Mouse (Mus musculus) CH12.LX (cell line): ENCODE data around the gene B4galnt3. TPM values are rescaled to one million over a fixed set of nuclear protein-coding genes. Genes with fewer than 3 reads are reported as not detected.
A peak's percentile ranks its signal among the peaks of the same experiment; 100 is the strongest.

Source experiments
- DNase-seq: peaks from one replicate; pipeline ENCODE4 v3.0.0-alpha.2; 2013; ENCODE audit errors: extremely low read depth
- H3K27ac ChIP-seq: 2 replicates; pipeline ENCODE4 v1.5.1; 2012; ENCODE audit warnings: low read depth, mild to moderate bottlenecking, control low read depth, moderate library complexity; ENCODE audit not compliant: insufficient read depth
- H3K27me3 ChIP-seq: replicated peaks from 2 replicates; pipeline ENCODE3; 2012; ENCODE audit warnings: inconsistent platforms
- H3K36me3 ChIP-seq, 2 experiments: replicated peaks in 1 of 2; 2 replicates each; pipeline versions ENCODE3 to v1.6.1; 2012; ENCODE audit warnings: inconsistent platforms in 1 of 2, low read length in 1 of 2, mild to moderate bottlenecking in 1 of 2, mixed read lengths in 1 of 2, moderate library complexity in 1 of 2; ENCODE audit not compliant: control insufficient read depth in 1 of 2, insufficient read depth in 1 of 2
- H3K4me1 ChIP-seq, 2 experiments: 2 replicates each; pipeline ENCODE4 v1.6.1; 2012; ENCODE audit warnings: inconsistent platforms in 1 of 2, moderate library complexity in 1 of 2; ENCODE audit not compliant: insufficient read depth in 2 of 2, control insufficient read depth in 1 of 2
- H3K4me2 ChIP-seq: 2 replicates; pipeline ENCODE4 v1.6.1; 2012; ENCODE audit warnings: low read depth, mild to moderate bottlenecking, control low read depth; ENCODE audit not compliant: poor library complexity, insufficient read depth, severe bottlenecking
- H3K4me3 ChIP-seq, 3 experiments: fragments of 150-350 bp in 1 of 3; sonication (generic) in 1 of 3; replicated peaks in 1 of 3; 2 replicates each; pipeline versions ENCODE3 to v1.5.1; 2011 to 2012; ENCODE audit warnings: low read depth in 2 of 3, low read length in 2 of 3, mild to moderate bottlenecking in 2 of 3, moderate library complexity in 2 of 3, control low read depth in 1 of 3, improper control_type of control experiment in 1 of 3, inconsistent platforms in 1 of 3, mixed read lengths in 1 of 3; ENCODE audit not compliant: poor library complexity in 1 of 3
- H3K79me2 ChIP-seq: replicated peaks from 2 replicates; pipeline ENCODE4 v1.6.1; 2012; ENCODE audit warnings: mild to moderate bottlenecking, moderate library complexity; ENCODE audit not compliant: control insufficient read depth, poor library complexity, insufficient read depth, severe bottlenecking; ENCODE audit errors: extremely low read depth
- H3K9ac ChIP-seq: 2 replicates; pipeline ENCODE4 v1.6.1; 2012; ENCODE audit warnings: low read depth, mild to moderate bottlenecking, control low read depth, moderate library complexity; ENCODE audit not compliant: insufficient read depth
- H3K9me3 ChIP-seq: replicated peaks from 2 replicates; pipeline ENCODE3; 2012; ENCODE audit warnings: low read length, inconsistent platforms, mixed read lengths
- CTCF ChIP-seq, 2 experiments: IDR thresholded peaks in 1 of 2; conservative IDR thresholded peaks in 1 of 2; 2 replicates each; pipeline ENCODE4 v1.5.1; 2011 to 2012; ENCODE audit warnings: low read depth in 2 of 2, low read length in 2 of 2, improper control_type of control experiment in 1 of 2, inconsistent platforms in 1 of 2, mild to moderate bottlenecking in 1 of 2, moderate library complexity in 1 of 2
- ELF1 ChIP-seq: IDR thresholded peaks from 2 replicates; pipeline ENCODE4 v1.6.1; 2014; ENCODE audit warnings: low read depth, mild to moderate bottlenecking, inconsistent platforms, low read length, improper control_type of control experiment
- ETS1 ChIP-seq: conservative IDR thresholded peaks from 2 replicates; pipeline ENCODE4 v1.6.1; 2012; ENCODE audit warnings: low read depth, mild to moderate bottlenecking, inconsistent platforms, low read length, improper control_type of control experiment, moderate library complexity
- GABPA ChIP-seq: IDR thresholded peaks from 2 replicates; pipeline ENCODE4 v1.6.1; 2012; ENCODE audit warnings: low read depth, low read length, improper control_type of control experiment, inconsistent platforms; ENCODE audit not compliant: insufficient replicate concordance
- HCFC1 ChIP-seq: IDR thresholded peaks from 2 replicates; pipeline ENCODE4 v1.6.1; 2012; ENCODE audit warnings: low read depth, mild to moderate bottlenecking, inconsistent platforms, low read length, improper control_type of control experiment
- MAX ChIP-seq: IDR thresholded peaks from 2 replicates; pipeline ENCODE4 v1.6.1; 2011; ENCODE audit warnings: low read length, improper control_type of control experiment
- MXI1 ChIP-seq: IDR thresholded peaks from 2 replicates; pipeline ENCODE4 v1.6.1; 2011; ENCODE audit warnings: mild to moderate bottlenecking, low read depth, low read length, improper control_type of control experiment
- NRF1 ChIP-seq: IDR thresholded peaks from 2 replicates; pipeline ENCODE4 v1.6.1; 2014; ENCODE audit warnings: low read depth, mild to moderate bottlenecking, inconsistent platforms, low read length, improper control_type of control experiment, moderate library complexity
- RAD21 ChIP-seq: IDR thresholded peaks from 2 replicates; pipeline ENCODE4 v1.6.1; 2011; ENCODE audit warnings: low read depth, mild to moderate bottlenecking, low read length, improper control_type of control experiment, moderate library complexity
- SMC3 ChIP-seq: IDR thresholded peaks from 2 replicates; pipeline ENCODE4 v1.6.1; 2011; ENCODE audit warnings: low read depth, low read length, improper control_type of control experiment
- TBP ChIP-seq: conservative IDR thresholded peaks from 2 replicates; pipeline ENCODE4 v1.6.1; 2011; ENCODE audit warnings: low read depth, low read length, improper control_type of control experiment
- ZC3H11A ChIP-seq: IDR thresholded peaks from 2 replicates; pipeline ENCODE4 v1.6.1; 2012; ENCODE audit warnings: low read depth, mild to moderate bottlenecking, inconsistent platforms, low read length, improper control_type of control experiment
- ZKSCAN1 ChIP-seq: IDR thresholded peaks from 2 replicates; pipeline ENCODE4 v1.6.1; 2012; ENCODE audit warnings: low read depth, inconsistent platforms, low read length, improper control_type of control experiment, borderline replicate concordance
- ZNF384 ChIP-seq: IDR thresholded peaks from 2 replicates; pipeline ENCODE4 v1.6.1; 2012; ENCODE audit warnings: low read depth, low read length, improper control_type of control experiment, inconsistent platforms
- dilution Hi-C: fragments of 300-500 bp; cut with MboI; formaldehyde crosslinking; loops from 2 replicates; pipeline ENCODE4 v1.14.3; 2020; ENCODE audit warnings: low sequenced_read_pairs; ENCODE audit not compliant: extremely low pct_unique_long_range_greater_than_20kb, extremely low pct_ligation_motif_present
- in situ Hi-C: fragments of 300-500 bp; cut with MboI; formaldehyde crosslinking; loops from 3 replicates; pipeline ENCODE4 v1.14.3; 2019; ENCODE audit warnings: low sequenced_read_pairs, low pct_ligation_motif_present, low pct_unique_long_range_greater_than_20kb, mixed read lengths
- polyA plus RNA-seq: library from polyadenylated mRNA; unstranded; fragments of >175 nt; gene quantifications from 2 replicates; pipeline ENCODE4 v1.2.1, GENCODE M21; 2012; ENCODE audit warnings: low read depth; ENCODE audit not compliant: insufficient read length
- total RNA-seq, 2 experiments: library from RNA; depleted of rRNA; stranded (reverse); fragments of 300-350 nt in 1 of 2; fragments of >200 nt in 1 of 2; gene quantifications; 2 replicates each; pipeline ENCODE4 v1.2.3; 2012 to 2014

B4galnt3 gene
- total and polyA plus RNA-seq, 3 experiments = 0.21 to 0.47 (median 0.44) TPM

DNA sequence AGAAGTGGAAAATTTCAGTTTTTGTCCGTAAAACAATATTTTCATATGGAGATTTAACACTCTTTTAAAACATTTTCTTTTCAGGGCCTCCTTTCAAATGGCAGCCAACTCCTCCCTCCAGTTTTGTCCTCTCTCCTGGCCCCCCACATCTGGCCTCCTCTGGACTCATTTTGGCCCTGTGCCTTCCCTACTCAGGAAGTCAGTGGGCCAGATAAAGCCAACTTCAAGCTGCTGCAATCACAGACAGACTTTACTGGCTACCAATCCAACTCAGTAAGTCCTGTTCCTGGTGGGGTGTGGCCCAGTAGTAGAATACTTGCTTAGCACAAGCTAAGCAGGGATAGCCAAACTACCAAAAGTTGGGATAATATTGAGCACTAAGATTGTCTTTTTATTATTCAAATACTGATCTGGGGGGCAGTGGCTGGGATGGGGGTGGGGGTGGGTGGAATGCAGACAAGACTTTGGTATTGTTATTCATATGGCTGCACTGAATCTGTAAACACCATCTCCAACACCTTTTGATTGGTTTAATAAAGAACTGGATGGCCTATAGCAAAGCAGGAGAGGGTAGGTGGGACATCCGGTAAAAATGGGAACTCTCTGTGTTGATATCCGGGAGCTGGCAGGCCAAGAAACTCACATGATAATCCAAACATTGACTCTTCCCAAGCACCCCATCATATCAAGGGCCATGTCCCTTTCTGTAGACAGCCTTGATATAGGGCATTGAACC, 12.7 kb upstream of the B4galnt3 start:
- H3K36me3 ChIP-seq = no peaks in the 10 kb centered on the region
- in situ Hi-C loops (loop anchor here (5.0 to 25.0 kb wide), 3 partner anchors 80 to 820 kb away; partner anchors contain the start of gene Fbxl14), dilution Hi-C loops (no loop called here)
- no peak for DNase-seq
- H3K4me2 ChIP-seq = no peak overlapping the region
- no peak overlapping the region for H3K9ac ChIP-seq
- no peaks in the 10 kb centered on the region for H3K27me3 ChIP-seq
- TF ChIP-seq MXI1 = no peak
- TF ChIP-seq HCFC1 = no peak
- no peak for TF ChIP-seq ETS1
- TF ChIP-seq TBP = no peak
- TF ChIP-seq ZKSCAN1 = no peak
- no peak for TF ChIP-seq GABPA
- peaks cover 6 to 10% of the 10 kb centered on the region in 2 experiments for H3K4me1 ChIP-seq
- H3K9me3 ChIP-seq = no peaks in the 10 kb centered on the region
- H3K27ac ChIP-seq = no peak overlapping the region
- no peak overlapping the region for H3K4me3 ChIP-seq
- H3K79me2 ChIP-seq = no peaks in the 10 kb centered on the region

DNA sequence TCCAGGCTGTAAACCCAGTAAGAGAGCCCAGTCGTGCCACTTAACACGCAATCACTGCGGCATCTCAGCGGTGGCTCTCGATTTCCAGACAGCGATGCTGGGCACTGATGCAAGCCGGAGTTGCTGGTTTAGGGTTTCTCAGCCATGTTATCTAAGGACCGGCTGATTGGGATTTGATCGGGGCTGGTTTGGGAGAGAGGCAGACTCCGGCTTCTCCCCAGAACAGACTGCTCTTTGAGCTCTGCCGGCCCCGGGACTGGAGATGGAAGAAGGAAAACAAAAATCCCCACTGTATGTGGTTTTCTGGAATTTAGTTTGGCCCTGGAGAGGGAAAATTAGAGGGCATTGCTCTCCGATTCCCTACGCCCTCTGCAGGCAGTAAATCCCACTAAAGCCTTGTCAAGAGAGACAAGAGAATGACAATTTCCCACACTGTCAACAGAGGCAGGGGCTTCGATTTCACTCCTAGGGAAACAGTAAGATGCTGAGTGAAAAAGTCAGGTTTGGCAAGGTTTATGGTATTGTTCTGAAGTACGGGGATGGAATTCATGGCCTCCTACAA, 8.5 kb upstream of the B4galnt3 start:
- dilution Hi-C loops (no loop called here), in situ Hi-C loops (loop anchor here (25.0 kb wide), 2 partner anchors 516 to 816 kb away; partner anchors contain the start of gene Fbxl14)
- no peaks in the 10 kb centered on the region for H3K9me3 ChIP-seq
- no peaks in the 10 kb centered on the region for H3K36me3 ChIP-seq
- H3K79me2 ChIP-seq = no peaks in the 10 kb centered on the region
- DNase-seq = no peak
- H3K27me3 ChIP-seq = no peaks in the 10 kb centered on the region
- peaks cover 0 to 9% of the 10 kb centered on the region in 2 experiments; a peak in 2 of 4 replicates for H3K4me1 ChIP-seq
- H3K4me3 ChIP-seq = no peak overlapping the region
- H3K4me2 ChIP-seq = no peak overlapping the region
- H3K9ac ChIP-seq = no peak overlapping the region
- TF ChIP-seq SMC3 (no peak), MAX (no peak), ZNF384 (no peak), NRF1 (no peak)
- H3K27ac ChIP-seq = no peak overlapping the region

DNA sequence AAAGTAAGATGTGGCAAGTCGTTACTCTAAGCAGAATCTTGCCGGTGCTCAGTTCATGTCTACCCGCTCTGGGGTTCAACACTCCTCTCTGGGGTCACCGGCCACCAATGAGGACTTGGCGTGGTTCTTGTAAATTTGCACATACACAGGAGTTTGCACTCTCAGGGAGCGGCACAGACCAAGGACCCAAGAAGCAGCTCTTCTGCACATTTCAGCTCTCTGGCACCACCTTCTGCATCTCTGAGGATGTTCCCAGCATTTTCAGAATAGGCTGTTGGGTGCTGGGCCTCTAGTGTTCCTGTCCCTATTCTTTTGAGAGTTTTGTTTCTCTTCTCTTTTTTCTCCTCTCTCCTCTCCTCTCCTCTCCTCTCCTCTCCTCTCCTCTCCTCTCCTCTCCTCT, 6.8 kb upstream of the B4galnt3 start:
- DNase-seq = peak; percentile 64
- dilution Hi-C loops = no loop called here

More for the DNA sequence above, 6.8 kb upstream of the B4galnt3 start:
- Histone ChIP-seq H3K9me3 (no peaks in the 10 kb centered on the region), H3K27ac (no peak overlapping the region), H3K4me1 (peaks cover 0 to 9% of the 10 kb centered on the region in 2 experiments; a peak in 2 of 4 replicates), H3K9ac (no peak overlapping the region), H3K27me3 (no peaks in the 10 kb centered on the region), H3K36me3 (no peaks in the 10 kb centered on the region), H3K79me2 (no peaks in the 10 kb centered on the region), H3K4me3 (no peak overlapping the region), H3K4me2 (peak overlapping the region; percentile 2)
- peak; percentile 81 for TF ChIP-seq SMC3
- peak; percentile 17; the same call in 1 of the 2 replicates for TF ChIP-seq ELF1
- TF ChIP-seq CTCF (conservative IDR thresholded peaks at IDR 0.05 in 1 of 2, IDR thresholded peaks at IDR 0.05 in 1 of 2; ENCODE audit: low read depth in 2 of 2, low read length in 2 of 2) = peak; percentile 26 to 90; a peak in 3 of 4 replicates
- no peak for TF ChIP-seq ZNF384
- TF ChIP-seq RAD21 = peak; percentile 89
- peak; percentile 38 for TF ChIP-seq ZC3H11A
- no peak for TF ChIP-seq MXI1
- in situ Hi-C loops = loop anchor here (25.0 kb wide), 2 partner anchors 514 to 814 kb away; partner anchors contain the start of gene Fbxl14
